Mouse (Mus musculus) heart, postnatal 0 days (tissue): ENCODE results near the gene Nxpe3. TPM values are rescaled to one million over a fixed set of nuclear protein-coding genes. Genes with fewer than 3 reads are reported as not detected.
A peak's percentile ranks its signal among the peaks of the same experiment; 100 is the strongest.

Source experiments
- ATAC-seq: fragments of 200-750 bp; cut with Nextera tagmentation; 2 replicates; pipeline ENCODE4 v1.8.0; 2017; ENCODE audit warnings: low read depth, moderate number of reproducible peaks, moderate library complexity; ENCODE audit not compliant: insufficient read depth
- DNase-seq: peaks from one replicate; pipeline ENCODE4 v3.0.0-alpha.2; 2016; ENCODE audit warnings: low spot score
- H3K27ac ChIP-seq: fragments of 300-500 bp; sonication (generic); 2 replicates; pipeline ENCODE4 v1.5.1; 2014; ENCODE audit warnings: low read depth, mild to moderate bottlenecking
- H3K27me3 ChIP-seq: fragments of 300-500 bp; sonication (generic); 2 replicates; pipeline ENCODE4 v1.6.1; 2014; ENCODE audit warnings: low read length, mixed read lengths; ENCODE audit not compliant: control insufficient read depth, insufficient read depth
- H3K36me3 ChIP-seq: fragments of 300-500 bp; sonication (generic); replicated peaks from 2 replicates; pipeline ENCODE4 v1.6.1; 2014; ENCODE audit warnings: low read length, mixed read lengths; ENCODE audit not compliant: control insufficient read depth, insufficient read depth
- H3K4me1 ChIP-seq: fragments of 300-500 bp; sonication (generic); 2 replicates; pipeline ENCODE4 v1.6.1; 2014; ENCODE audit warnings: antibody characterized with exemption; ENCODE audit not compliant: control insufficient read depth, insufficient read depth
- H3K4me2 ChIP-seq: fragments of 300-500 bp; sonication (generic); 2 replicates; pipeline ENCODE4 v1.6.1; 2014; ENCODE audit warnings: low read depth, mild to moderate bottlenecking, low read length, moderate library complexity
- H3K4me3 ChIP-seq: fragments of 300-500 bp; sonication (generic); 2 replicates; pipeline ENCODE4 v1.5.1; 2014; ENCODE audit warnings: low read depth, low read length
- H3K9ac ChIP-seq: fragments of 300-500 bp; sonication (generic); replicated peaks from 2 replicates; pipeline ENCODE4 v1.6.1; 2014; ENCODE audit warnings: low read depth, low read length, mixed read lengths
- H3K9me3 ChIP-seq: fragments of 300-500 bp; sonication (generic); replicated peaks from 2 replicates; pipeline ENCODE4 v1.6.1; 2016; ENCODE audit warnings: low read length; ENCODE audit not compliant: control insufficient read depth
- CTCF ChIP-seq: IDR thresholded peaks from 2 replicates; pipeline ENCODE4 v1.5.1; 2016; ENCODE audit warnings: antibody characterized with exemption, control low read depth, low read depth
- EP300 ChIP-seq: IDR thresholded peaks from 2 replicates; pipeline ENCODE4 v1.6.1; 2016; ENCODE audit warnings: antibody characterized with exemption, low read depth
- WGBS: fragments of 180-500 bp; shearing (Covaris S2); extraction: QIAGEN DNeasy Blood & Tissue Kit; methylation state at CpG from one replicate; pipeline ENCODE4 v1.1.7; 2014; 5-methylcytosine and 5-hydroxymethylcytosine counted together
- polyA plus RNA-seq: library from polyadenylated mRNA; unstranded; fragments of >200 nt; fragmentation: Nextera tagmentation; extraction: Ambion mirVana; gene quantifications from 2 replicates; pipeline ENCODE4 v1.2.1, GENCODE M21; 2015
- total RNA-seq: library from RNA; depleted of rRNA; stranded (reverse); fragments of >200 nt; gene quantifications from 2 replicates; pipeline ENCODE4 v1.2.3, GENCODE M21; 2014; ENCODE audit warnings: low replicate concordance

Nxpe3 gene
- total and polyA plus RNA-seq, 2 experiments from 2014 or later: 0.20 TPM; not detected in 1

- TF ChIP-seq EP300 (no peak), CTCF (no peak)
- peak overlapping the region; percentile 62 for H3K9ac ChIP-seq
- under 1% methylated on average over 32 of the region's 32 CpGs for WGBS
- H3K4me1 ChIP-seq: no peaks in the 10 kb centered on the region
- H3K27ac ChIP-seq: peak overlapping the region; percentile 72
- H3K27me3 ChIP-seq: no peaks in the 10 kb centered on the region
- no peaks in the 10 kb centered on the region; the same call in 1 of the 2 replicates for H3K36me3 ChIP-seq
- H3K4me3 ChIP-seq: peak overlapping the region; percentile 95
- ATAC-seq: peak; percentile 25
- H3K4me2 ChIP-seq: peak overlapping the region; percentile 95
- no peak for DNase-seq
- no peaks in the 10 kb centered on the region for H3K9me3 ChIP-seq
Observed at GRCm38 (mm10) chr16:55933681-55934343, 38.7 kb upstream of the Nxpe3 start.

DNA sequence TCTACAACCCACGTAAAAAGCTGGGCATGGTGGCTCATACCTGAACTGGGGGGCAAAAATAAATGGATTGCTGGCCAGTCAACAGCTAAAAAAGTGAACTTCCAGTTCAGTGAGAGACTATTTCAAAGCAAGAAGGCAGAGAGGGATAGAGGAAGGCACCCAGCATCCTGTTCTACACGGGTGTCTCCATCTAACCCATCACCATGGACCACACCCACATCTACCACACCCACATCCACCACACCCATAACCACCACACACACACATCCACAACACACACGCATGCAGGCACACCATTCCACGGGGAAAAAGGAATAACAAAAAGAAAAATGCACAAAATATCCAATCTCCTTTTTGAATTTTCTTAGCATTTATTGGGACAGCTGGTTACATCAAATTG lies 28.9 kb upstream of the Nxpe3 start:
- Histone ChIP-seq H3K36me3 (peaks cover 34% of the 10 kb centered on the region; the same call in 1 of the 2 replicates), H3K4me2 (no peak overlapping the region), H3K27me3 (no peaks in the 10 kb centered on the region), H3K9me3 (no peaks in the 10 kb centered on the region), H3K4me1 (no peaks in the 10 kb centered on the region), H3K4me3 (no peak overlapping the region), H3K27ac (no peak overlapping the region), H3K9ac (no peak overlapping the region)
- ATAC-seq (no peak), DNase-seq (no peak)
- TF ChIP-seq EP300 (no peak), CTCF (no peak)
- 89% methylated on average over 4 of the region's 4 CpGs for WGBS

DNA sequence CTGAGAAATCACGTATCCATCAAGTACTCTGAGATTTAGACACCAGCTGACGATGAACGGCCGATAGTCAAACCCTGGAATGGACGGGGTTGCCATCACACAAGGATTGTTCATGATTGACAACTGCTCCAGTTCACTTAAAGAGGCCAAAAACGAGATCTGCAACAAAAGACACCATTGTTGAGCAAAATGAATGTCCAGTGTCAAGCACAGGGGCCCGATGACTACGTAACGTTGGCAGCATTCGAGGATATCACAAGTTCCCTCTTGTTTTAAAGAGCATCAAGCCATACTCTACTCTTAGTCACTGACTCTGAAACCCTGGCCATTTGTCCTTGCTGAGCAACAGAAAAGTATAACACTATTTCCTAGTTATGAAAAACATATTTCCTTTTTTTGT lies 27.0 kb upstream of the Nxpe3 start:
- no peak overlapping the region for H3K27ac ChIP-seq
- no peak overlapping the region for H3K9ac ChIP-seq
- no peak overlapping the region for H3K4me3 ChIP-seq
- H3K4me2 ChIP-seq: no peak overlapping the region
- peaks cover 42% of the 10 kb centered on the region; the same call in 1 of the 2 replicates for H3K36me3 ChIP-seq
- no peaks in the 10 kb centered on the region for H3K4me1 ChIP-seq
- 88% methylated on average over 10 of the region's 10 CpGs for WGBS
- H3K9me3 ChIP-seq: no peaks in the 10 kb centered on the region
- DNase-seq: no peak
- ATAC-seq: no peak
- TF ChIP-seq CTCF (no peak), EP300 (no peak)
- no peaks in the 10 kb centered on the region for H3K27me3 ChIP-seq

DNA sequence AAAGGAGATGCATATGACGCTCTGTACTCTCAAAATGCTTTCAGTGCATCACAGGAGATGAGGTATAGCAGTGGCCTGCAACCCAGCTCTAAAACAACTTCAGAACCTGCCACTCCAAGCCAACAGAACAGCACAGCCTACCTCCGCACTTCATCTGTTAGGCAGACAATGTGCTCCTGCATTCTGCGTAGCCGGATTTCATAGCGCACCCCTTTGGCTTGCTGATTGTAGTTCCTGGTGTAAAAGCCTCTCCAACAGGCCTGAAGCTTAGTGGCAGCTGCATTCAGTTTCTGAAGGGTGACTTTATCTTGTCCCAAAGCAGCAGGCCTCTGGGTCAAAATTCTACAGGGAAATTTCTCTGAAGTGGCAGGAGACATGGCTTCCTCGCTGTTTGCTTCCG lies 19.6 kb upstream of the Nxpe3 start:
- TF ChIP-seq EP300 (no peak), CTCF (no peak)
- Histone ChIP-seq H3K9ac (no peak overlapping the region), H3K9me3 (no peaks in the 10 kb centered on the region), H3K4me2 (no peak overlapping the region), H3K36me3 (peaks cover 41% of the 10 kb centered on the region), H3K4me3 (no peak overlapping the region), H3K27ac (no peak overlapping the region), H3K27me3 (no peaks in the 10 kb centered on the region), H3K4me1 (no peaks in the 10 kb centered on the region)
- ATAC-seq: no peak
- WGBS: 93% methylated on average over 7 of the region's 7 CpGs
- DNase-seq: no peak

DNA sequence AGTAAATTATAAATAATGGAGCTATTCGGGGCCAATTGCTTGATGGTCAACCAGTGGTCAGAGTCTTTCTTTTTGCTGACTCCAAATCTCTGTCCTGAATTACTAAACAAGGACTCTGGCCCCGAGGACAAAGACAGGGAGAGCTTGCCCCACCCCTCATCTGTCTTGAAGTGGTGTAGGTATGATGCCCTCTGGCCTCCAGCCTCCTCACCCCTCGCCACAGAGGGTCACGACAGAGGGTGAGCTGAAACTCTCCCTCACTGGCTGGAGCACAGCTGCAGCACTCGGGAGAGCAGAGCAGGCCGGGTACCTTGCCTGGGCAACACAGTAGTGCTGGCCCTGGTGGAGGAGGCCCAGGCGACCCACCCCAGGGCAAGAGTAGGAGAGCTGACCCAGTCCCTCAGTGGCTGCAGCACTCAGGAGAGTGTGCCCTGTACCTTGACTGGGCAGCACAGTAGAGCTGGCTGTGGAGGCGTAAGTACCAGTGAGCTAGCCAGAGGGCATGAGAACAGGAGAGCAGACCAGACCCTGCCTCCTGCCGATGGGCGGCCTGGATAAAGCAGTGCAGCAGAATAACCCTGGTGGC lies 15.2 kb upstream of the Nxpe3 start:
- DNase-seq (no peak), ATAC-seq (no peak)
- Histone ChIP-seq H3K36me3 (peaks cover 22% of the 10 kb centered on the region), H3K9ac (no peak overlapping the region), H3K27ac (no peak overlapping the region), H3K4me2 (no peak overlapping the region), H3K27me3 (no peaks in the 10 kb centered on the region), H3K4me1 (no peaks in the 10 kb centered on the region), H3K9me3 (no peaks in the 10 kb centered on the region), H3K4me3 (no peak overlapping the region)
- WGBS: 90% methylated on average over 10 of the region's 10 CpGs
- no peak for TF ChIP-seq EP300
- no peak for TF ChIP-seq CTCF
